Mouse (Mus musculus): ENCODE data around the gene Mettl26.

The Mettl26 gene

GRCm38 (mm10) chr17:25837076-25837410 lies 37.8 kb upstream of the Mettl26 start, which contains the start of gene Rhbdl1:
TSS of gene Rhbdl1 (minus strand) at chr17:25837295.
- peak; percentile 96 for DNase-seq (ENCODE audit: low read depth, low spot score)

GRCm38 (mm10) chr17:25837533-25837932 lies 37.3 kb upstream of the Mettl26 start:
- peak; percentile 67 for DNase-seq (ENCODE audit: low read depth, low spot score)

DNA sequence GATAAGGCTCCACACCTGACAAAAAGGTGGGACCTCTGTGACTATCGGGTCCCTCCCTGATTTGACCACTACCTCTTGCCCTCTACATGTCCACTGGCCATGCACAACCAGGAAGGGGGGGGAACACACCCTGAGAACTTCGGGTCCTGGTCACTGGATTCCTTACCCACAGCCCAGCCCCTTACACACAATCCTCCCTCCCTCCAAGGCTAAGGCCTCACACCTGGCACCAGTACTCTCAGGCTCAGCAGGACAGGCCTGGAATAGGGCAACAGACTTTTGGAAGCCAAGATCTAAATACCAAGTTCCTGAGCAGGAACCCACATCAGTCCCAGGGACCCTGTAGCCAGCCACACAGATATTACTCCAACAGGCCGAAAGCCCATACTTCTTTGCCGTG lies 36.0 kb upstream of the Mettl26 start:
- no peak for DNase-seq (ENCODE audit: low read depth, low spot score)

DNA sequence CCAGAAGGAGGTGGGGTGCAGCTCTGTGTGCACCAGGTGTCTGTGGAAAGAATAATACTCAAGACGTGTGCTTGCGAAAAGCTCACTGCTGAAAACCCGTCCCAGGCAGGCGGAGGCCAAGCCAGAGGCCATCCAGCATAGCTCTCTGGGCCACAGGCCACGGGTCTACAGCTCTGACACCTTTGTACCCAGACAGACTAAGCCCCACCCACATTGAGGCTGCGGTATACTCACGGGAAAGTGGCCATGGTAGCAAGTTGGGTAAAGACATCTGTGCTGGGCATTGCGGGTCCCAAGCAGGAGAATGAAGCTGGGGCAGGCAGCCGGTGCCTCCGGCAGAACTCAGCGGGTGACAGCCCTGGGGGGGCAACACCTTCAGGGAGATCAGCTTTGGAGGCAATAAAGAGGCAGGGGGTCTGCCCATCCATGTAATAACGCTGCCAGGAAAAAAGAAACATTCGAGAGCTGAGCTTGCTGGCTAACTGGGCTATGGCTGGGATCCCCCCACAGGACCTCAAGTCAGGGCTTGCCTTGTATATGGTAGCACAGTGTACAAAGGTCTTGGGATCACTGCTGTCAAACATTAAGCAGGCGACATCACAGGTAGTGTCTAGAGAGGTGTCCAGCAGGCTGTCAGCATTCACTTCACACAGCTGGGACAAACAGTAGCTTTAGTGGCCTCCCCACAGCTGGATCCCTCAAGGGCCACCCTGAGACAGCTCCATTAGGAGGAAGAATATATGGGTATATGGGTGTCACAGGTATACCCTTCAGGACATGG lies 35.2 kb upstream of the Mettl26 start:
- no peak for DNase-seq (ENCODE audit: low read depth, low spot score)

DNA sequence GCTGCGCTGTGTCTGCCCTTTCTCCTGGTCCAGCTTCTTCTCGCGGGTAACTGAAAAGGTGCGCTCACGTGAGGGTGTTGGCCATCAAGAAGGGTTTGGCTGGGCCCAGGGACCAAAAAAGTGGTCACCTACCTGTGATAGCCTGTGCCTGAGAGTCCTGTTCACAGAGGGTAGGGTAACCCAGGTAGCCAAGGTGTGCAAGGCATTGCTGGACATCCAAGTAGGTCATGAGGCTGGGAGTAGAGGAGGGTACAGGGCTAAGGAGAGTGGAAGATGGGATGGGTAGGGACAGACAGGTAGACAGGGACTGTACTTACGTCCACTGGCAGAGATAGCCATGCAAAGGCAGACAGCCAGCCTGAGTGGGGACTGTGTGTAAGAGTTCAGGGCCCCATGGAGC lies 34.4 kb upstream of the Mettl26 start:
- no peak for DNase-seq (ENCODE audit: low read depth, low spot score)

DNA sequence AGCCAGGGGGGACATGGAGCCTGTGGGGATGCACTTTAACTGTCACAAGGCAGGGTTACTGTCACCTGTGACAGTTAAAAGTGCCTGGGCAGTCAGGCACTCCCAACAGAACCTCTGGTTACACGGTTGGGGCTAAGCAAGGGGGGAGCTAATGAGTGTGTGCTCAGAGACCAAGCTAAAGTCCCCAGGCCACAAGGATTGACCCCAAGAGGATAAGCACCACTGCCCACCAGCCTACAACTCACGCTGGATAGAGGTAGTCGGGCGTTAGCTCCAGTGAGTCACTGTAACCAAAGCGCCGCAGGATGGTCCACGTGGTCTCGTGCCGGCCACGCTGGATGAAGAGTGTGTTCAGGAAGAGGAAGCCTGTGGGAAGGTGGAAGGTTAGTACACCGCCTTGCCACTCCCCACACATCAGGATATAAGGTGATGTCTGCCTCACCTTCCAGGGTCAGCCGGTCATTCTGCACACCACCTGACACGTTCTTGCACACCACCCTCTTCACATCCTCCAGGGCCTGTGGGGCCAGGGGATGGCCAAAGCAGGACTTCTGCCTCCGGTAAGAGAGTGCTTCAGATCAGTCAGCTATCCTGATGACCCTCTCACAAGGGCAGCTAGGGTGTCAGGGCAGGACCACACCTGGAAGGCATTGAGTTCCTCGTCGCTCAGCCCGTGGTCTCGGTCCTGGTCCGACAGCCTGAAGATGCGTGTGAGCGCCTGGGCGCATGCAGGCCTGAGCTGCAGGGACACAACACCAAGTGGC lies 33.6 kb upstream of the Mettl26 start, which contains the start of gene Gm20683:
Gene Gm20683, minus strand, starts transcription at position 647 of the 764 bp plus-strand sequence.
- no peak for DNase-seq (ENCODE audit: low read depth, low spot score)

- DNase-seq (ENCODE audit: low read depth, low spot score), result no peak
These were observed 32.4 kb upstream of the Mettl26 start for GRCm38 (mm10) chr17:25842509-25842908.

- no peak for DNase-seq (ENCODE audit: low read depth, low spot score)
These were observed 31.8 kb upstream of the Mettl26 start for GRCm38 (mm10) chr17:25843122-25843521.

DNA sequence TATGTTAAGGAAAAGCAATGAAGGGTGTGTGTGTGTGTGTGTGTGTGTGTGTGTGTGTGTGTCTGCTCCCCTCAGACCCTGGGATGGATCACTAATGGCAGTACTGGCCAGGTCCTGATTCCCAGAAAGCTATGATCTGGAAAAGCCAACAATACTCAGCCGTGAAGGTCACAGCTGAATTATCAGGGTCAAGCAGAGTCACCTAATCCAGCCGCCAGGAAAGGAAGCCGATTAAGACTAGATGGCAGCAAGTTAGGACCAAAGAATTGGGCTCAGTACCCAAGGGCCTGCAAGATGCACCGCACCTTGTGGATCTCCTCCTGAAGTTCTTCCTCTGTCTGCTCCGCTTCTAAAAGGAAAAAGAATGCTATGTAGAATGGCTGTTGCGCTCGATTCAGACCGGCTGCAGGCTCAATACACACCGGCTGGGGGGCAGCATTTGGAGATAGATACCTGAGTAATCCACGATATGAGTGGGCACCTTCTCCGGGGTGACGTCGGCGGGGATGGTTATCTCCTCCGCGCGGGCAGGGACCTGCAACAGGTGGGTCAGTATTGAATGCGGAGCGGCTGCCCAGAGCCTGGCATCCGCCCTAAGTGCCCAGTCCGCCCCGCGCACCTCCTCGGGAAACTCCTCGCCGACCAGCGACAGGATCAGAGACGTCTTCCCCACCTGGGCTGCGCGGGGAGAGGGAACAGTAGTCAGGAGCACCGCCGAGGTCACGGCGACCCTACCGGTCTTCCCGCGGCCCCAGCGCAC lies 31.1 kb upstream of the Mettl26 start:
- no peak for DNase-seq (ENCODE audit: low read depth, low spot score)

DNA sequence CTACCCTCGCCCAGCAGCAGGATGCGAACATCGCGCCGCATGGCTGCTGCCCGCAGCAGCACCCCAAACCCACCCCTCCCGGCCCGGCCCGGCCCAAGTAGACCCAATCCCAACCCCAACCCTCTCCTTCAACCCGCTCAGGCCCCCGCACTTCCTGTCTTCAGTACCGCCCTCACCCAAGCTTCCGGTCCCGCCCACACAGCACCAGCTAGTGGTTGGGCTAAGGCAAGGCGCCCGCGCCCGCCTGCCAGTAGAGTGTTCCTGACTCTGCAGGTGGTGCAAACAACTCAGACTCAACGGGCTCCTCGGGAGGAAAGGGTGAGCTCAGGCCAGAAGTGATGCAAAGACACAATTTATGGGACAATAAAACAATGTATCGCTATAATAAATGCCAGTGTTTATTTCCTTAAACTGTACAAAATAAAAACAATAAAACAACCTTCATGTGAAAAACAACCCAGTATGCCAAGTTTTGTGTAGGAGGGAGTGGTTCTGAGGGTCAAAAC lies 30.4 kb upstream of the Mettl26 start, which contains the start of gene Rhot2:
Gene Rhot2, minus strand, starts transcription at position 456 of the 506 bp plus-strand sequence.
- DNase-seq (ENCODE audit: low read depth, low spot score), result peak; percentile 97

GRCm38 (mm10) chr17:25860229-25860628 lies 14.6 kb upstream of the Mettl26 start:
- no peak for DNase-seq (ENCODE audit: low read depth, low spot score)

DNA sequence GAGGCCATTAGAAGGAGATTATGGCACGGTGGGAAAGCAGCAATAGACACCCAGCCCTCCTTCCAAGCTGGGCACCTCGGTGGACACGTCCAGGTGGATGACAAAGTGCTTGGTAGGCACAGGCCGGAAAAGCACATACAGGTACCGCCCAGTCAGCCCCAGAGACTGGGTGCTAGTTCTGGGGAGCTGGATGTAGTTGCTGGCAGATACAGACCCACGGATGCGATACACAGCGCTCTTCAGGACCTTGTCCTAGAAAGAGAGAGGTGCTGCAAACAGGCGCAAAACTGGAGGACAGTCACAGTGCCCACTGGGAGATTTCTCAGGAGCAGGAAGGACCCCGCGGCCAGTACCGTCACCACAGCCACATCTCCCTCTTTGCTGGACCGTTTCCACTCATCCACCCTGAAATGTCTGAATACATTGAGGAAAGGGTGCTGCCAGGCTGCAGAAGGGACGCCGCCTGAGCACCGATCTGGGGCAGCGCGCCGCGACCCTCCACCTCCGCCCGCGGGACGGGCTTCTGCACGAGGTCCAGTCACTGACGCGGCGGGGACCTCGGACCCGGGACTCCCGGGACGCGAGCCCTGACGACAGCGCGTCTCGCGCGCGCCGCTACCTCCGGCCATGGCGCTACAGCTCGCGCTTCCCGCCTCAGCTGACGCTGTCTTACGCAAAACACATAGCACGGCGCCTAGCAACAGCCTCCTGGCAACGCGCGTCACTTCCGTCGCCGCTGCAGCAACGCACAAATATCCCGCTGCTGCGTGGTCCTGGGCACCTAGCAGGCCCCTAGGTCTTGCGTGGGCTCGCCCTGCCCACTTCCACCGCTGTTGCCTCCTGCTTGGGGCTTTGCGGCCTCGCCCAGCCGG lies 13.8 kb upstream of the Mettl26 start, which contains the start of gene Wdr90:
Gene Wdr90, minus strand, starts transcription at position 670 of the 872 bp plus-strand sequence.
- peak; percentile 99 for DNase-seq (ENCODE audit: low read depth, low spot score)

- DNase-seq (ENCODE audit: low read depth, low spot score), result no peak
These were observed 12.9 kb upstream of the Mettl26 start for GRCm38 (mm10) chr17:25861704-25862612.

DNA sequence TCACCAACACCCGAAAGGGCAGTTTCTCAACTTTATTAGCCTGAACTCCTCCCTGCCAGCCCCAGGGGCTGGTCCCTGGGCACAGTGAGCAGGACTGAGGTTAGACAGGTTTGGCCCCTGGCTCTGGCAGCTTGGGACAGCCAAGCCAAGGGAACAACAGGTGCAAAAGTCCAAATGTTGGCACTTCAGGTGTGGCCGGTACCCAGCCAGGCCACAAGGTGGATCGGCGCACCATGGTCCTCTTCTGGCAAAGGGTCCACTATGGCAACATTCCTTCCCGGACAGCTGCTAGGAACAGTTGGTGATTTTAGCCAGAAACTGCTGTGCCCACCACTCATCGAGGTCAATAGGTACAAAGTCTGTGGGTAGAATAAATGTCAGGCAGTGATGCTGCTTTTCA lies 11.2 kb upstream of the Mettl26 start:
- no peak for DNase-seq (ENCODE audit: low read depth, low spot score)

GRCm38 (mm10) chr17:25864311-25864710 lies 10.6 kb upstream of the Mettl26 start:
- no peak for DNase-seq (ENCODE audit: low read depth, low spot score)

GRCm38 (mm10) chr17:25865288-25865687 lies 9.6 kb upstream of the Mettl26 start:
- DNase-seq (ENCODE audit: low read depth, low spot score), result no peak

GRCm38 (mm10) chr17:25866172-25866571 lies 8.7 kb upstream of the Mettl26 start:
- DNase-seq (ENCODE audit: low read depth, low spot score), result no peak

DNA sequence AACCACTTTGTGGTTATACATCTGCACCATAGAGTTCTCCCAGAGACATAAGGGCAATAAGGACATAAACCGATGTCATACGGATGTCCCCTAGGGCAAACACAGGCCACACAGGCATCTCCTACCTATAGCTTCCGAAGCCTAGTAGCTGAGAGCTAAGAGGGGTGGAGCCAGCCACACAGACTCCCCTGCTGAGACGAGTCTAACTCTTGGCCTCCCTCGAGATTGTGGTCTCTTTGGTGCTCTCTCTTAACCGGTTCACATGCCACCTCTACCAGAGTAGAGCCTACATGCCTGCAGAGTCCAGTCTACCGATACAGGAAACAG lies 7.4 kb upstream of the Mettl26 start:
- DNase-seq (ENCODE audit: low read depth, low spot score), result no peak

- peak; percentile 45 for DNase-seq (ENCODE audit: low read depth, low spot score)
These were observed 6.9 kb upstream of the Mettl26 start for GRCm38 (mm10) chr17:25867836-25868600.

All from brain, adult 2 months (tissue).